Comparison of ENCODE assay signal across 8 mouse cellular contexts in genomic region chr1:65178902-65179432, GRCm38 (mm10). TPM values are rescaled to one million over a fixed set of nuclear protein-coding genes. Genes with fewer than 3 reads are reported as not detected.
DNase-seq lines count a peak whose midpoint lies in the region; ATAC-seq and TF ChIP-seq lines count a peak whose summit lies in the region.

No protein-coding gene starts in this region.

- in situ Hi-C loops in ES-E14 (cut with MboI; ENCODE audit: low sequenced_read_pairs in 2 of 2, unreplicated experiment in 2 of 2) = no loop called here

- peak; percentile 98 for DNase-seq in ES-E14 (ENCODE audit: low read depth, low spot score)
- peak; percentile 95 for DNase-seq in cerebellum, adult 11-12 months
- peak; percentile 99 for DNase-seq in heart, postnatal 4 days
- peak; percentile 95 to 98 for DNase-seq in layer of hippocampus, adult 8-10 months (ENCODE audit: low spot score in 2 of 2)
- peak; percentile 97 for DNase-seq in ovary, adult 18-20 months (ENCODE audit: low spot score)
- peak; percentile 82 for DNase-seq in thymus, postnatal 0 days (ENCODE audit: low spot score)

- H3K27ac ChIP-seq in ES-E14 (ENCODE audit: insufficient read depth, low read depth, low read length, poor library complexity, severe bottlenecking) = peak overlapping the region; percentile 88
- peak overlapping the region; percentile 98 for H3K27ac ChIP-seq in forebrain, embryonic 16.5 days (ENCODE audit: low read length)
- peak overlapping the region; percentile 95 for H3K27ac ChIP-seq in lung, embryonic 15.5 days

- 0% methylated on average over 39 of the region's 39 CpGs for WGBS in forebrain, embryonic 16.5 days
- under 1% methylated on average over 39 of the region's 39 CpGs for WGBS in lung, embryonic 15.5 days

- H3K4me2 ChIP-seq in forebrain, embryonic 16.5 days (ENCODE audit: low read length) = peak overlapping the region; percentile 78
- H3K4me2 ChIP-seq in lung, embryonic 15.5 days = peak overlapping the region; percentile 66

- no peaks in the 10 kb centered on the region for H3K27me3 ChIP-seq in forebrain, embryonic 16.5 days (replicated peaks; ENCODE audit: control insufficient read depth, insufficient read depth, low read length)
- H3K27me3 ChIP-seq in lung, embryonic 15.5 days = no peaks in the 10 kb centered on the region

- H3K9me3 ChIP-seq in ES-E14 (ENCODE audit: control insufficient read depth, insufficient read depth, low read depth, low read length) = no peaks in the 10 kb centered on the region
- H3K9me3 ChIP-seq in forebrain, embryonic 16.5 days (ENCODE audit: control insufficient read depth, low read length) = no peaks in the 10 kb centered on the region
- no peaks in the 10 kb centered on the region for H3K9me3 ChIP-seq in lung, embryonic 15.5 days

- H3K4me1 ChIP-seq in ES-E14 (ENCODE audit: control insufficient read depth in 2 of 2, insufficient read depth in 2 of 2, low read length in 2 of 2, poor library complexity in 1 of 2) = peaks cover 0 to 3% of the 10 kb centered on the region in 2 experiments; a peak in 1 of 4 replicates
- H3K4me1 ChIP-seq in forebrain, embryonic 16.5 days (replicated peaks; ENCODE audit: control insufficient read depth, insufficient read depth, low read length) = peaks cover 24% of the 10 kb centered on the region
- peaks cover 19% of the 10 kb centered on the region for H3K4me1 ChIP-seq in lung, embryonic 15.5 days

- H3K36me3 ChIP-seq in ES-E14 (ENCODE audit: control insufficient read depth, insufficient read depth, low read length, poor library complexity, severe bottlenecking) = peaks cover 3% of the 10 kb centered on the region
- no peaks in the 10 kb centered on the region; the same call in 1 of the 2 replicates for H3K36me3 ChIP-seq in forebrain, embryonic 16.5 days (ENCODE audit: control insufficient read depth, insufficient read depth)
- 0 out of 2 replicates have a peak, but pooled peaks cover 4% of the 10 kb centered on the region for H3K36me3 ChIP-seq in lung, embryonic 15.5 days

- ATAC-seq in forebrain, embryonic 16.5 days = peak; percentile 94
- peak; percentile 95 for ATAC-seq in lung, embryonic 15.5 days (ENCODE audit: borderline replicate concordance, extremely low read depth, low FRiP score, low TSS enrichment)

- H3K9ac ChIP-seq in ES-E14 (ENCODE audit: insufficient read depth, low read depth, low read length, poor library complexity, severe bottlenecking) = peak overlapping the region; percentile 81
- peak overlapping the region; percentile 85 for H3K9ac ChIP-seq in forebrain, embryonic 16.5 days (replicated peaks; ENCODE audit: low read depth, low read length)
- peak overlapping the region; percentile 59 for H3K9ac ChIP-seq in lung, embryonic 15.5 days

- H3K4me3 ChIP-seq in ES-E14 (ENCODE audit: insufficient read depth in 1 of 2, low read depth in 1 of 2, low read length in 2 of 2, poor library complexity in 1 of 2, severe bottlenecking in 1 of 2) = peak overlapping the region; percentile 86 to 96
- peak overlapping the region; percentile 74 for H3K4me3 ChIP-seq in forebrain, embryonic 16.5 days (replicated peaks; ENCODE audit: low read length)
- peak overlapping the region; percentile 72 for H3K4me3 ChIP-seq in lung, embryonic 15.5 days

TF ChIP-seq in ES-E14, 5 proteins besides CTCF, POLR2A, EP300 and RAD21:
- TF ChIP-seq MAFK (IDR thresholded peaks at IDR 0.05; ENCODE audit: insufficient read depth, low read depth, low read length) (no peak), ZC3H11A (IDR thresholded peaks at IDR 0.05; ENCODE audit: borderline replicate concordance, low read depth, low read length) (no peak), CHD2 (IDR thresholded peaks at IDR 0.05; ENCODE audit: low read depth, low read length) (peak; percentile 67), HCFC1 (IDR thresholded peaks at IDR 0.05; ENCODE audit: borderline replicate concordance, insufficient read depth, low read length) (peak; percentile 22; the same call in 1 of the 2 replicates), ZNF384 (IDR thresholded peaks at IDR 0.05; ENCODE audit: low read depth, low read length) (no peak)

RNA-seq across cellular contexts. Expression of gene Idh1, which starts 7.3 kb away (rescaled TPM):
- 25.0 and 51.1 TPM in 2 replicates for total RNA-seq in ES-E14 (2012; rRNA removed)
- polyA plus RNA-seq in forebrain, embryonic 16.5 days (2015; fragmentation: Nextera tagmentation; extraction: Ambion mirVana) = 496 and 516 TPM in 2 replicates
- 10 to 100 TPM; 41.2 to 43.5 TPM for total RNA-seq in heart, postnatal 4 days (2021)
- total RNA-seq in layer of hippocampus, adult 8-10 months (2022) = 10 to 100 TPM; 46.0 to 56.9 (median 53.5) TPM
- polyA plus RNA-seq in lung, embryonic 15.5 days (2015; fragmentation: Nextera tagmentation; extraction: Ambion mirVana) = 115 and 119 TPM in 2 replicates
- polyA plus RNA-seq in thymus, postnatal 0 days (2015; fragmentation: Nextera tagmentation; extraction: Ambion mirVana) = 55.7 and 57.0 TPM in 2 replicates

RNA-seq across cellular contexts. Expression of gene Pikfyve, which starts 7.5 kb away (rescaled TPM):
- total RNA-seq in ES-E14 (2012; rRNA removed) = 29.1 and 30.4 TPM in 2 replicates
- 12.2 and 16.5 TPM in 2 replicates for polyA plus RNA-seq in forebrain, embryonic 16.5 days (2015; fragmentation: Nextera tagmentation; extraction: Ambion mirVana)
- total RNA-seq in heart, postnatal 4 days (2021) = 10 to 100 TPM; 17.2 to 18.1 TPM
- 10 to 100 TPM; 44.0 to 49.6 (median 48.1) TPM for total RNA-seq in layer of hippocampus, adult 8-10 months (2022)
- polyA plus RNA-seq in lung, embryonic 15.5 days (2015; fragmentation: Nextera tagmentation; extraction: Ambion mirVana) = 8.7 and 8.9 TPM in 2 replicates
- 9.1 and 12.9 TPM in 2 replicates for polyA plus RNA-seq in thymus, postnatal 0 days (2015; fragmentation: Nextera tagmentation; extraction: Ambion mirVana)

RNA-seq across cellular contexts. Expression of gene D630023F18Rik, which starts 56.0 kb away (rescaled TPM):
- total RNA-seq in ES-E14 (2012; rRNA removed) = 4.7 and 6.1 TPM in 2 replicates
- polyA plus RNA-seq in forebrain, embryonic 16.5 days (2015; fragmentation: Nextera tagmentation; extraction: Ambion mirVana) = 1.5 and 2.9 TPM in 2 replicates
- not detected for total RNA-seq in heart, postnatal 4 days (2021)
- 10 to 100 TPM; 10.1 to 11.2 (median 10.7) TPM for total RNA-seq in layer of hippocampus, adult 8-10 months (2022)
- 0.20 and 0.27 TPM in 2 replicates for polyA plus RNA-seq in lung, embryonic 15.5 days (2015; fragmentation: Nextera tagmentation; extraction: Ambion mirVana)
- 2.3 TPM in 2 replicates for polyA plus RNA-seq in thymus, postnatal 0 days (2015; fragmentation: Nextera tagmentation; extraction: Ambion mirVana)

RNA-seq across cellular contexts. Expression of gene Gm28845, which starts 59.6 kb away (rescaled TPM):
- total RNA-seq in ES-E14 (2012; rRNA removed) = 0.58 TPM in 1 of 2 replicates, not detected in the other
- polyA plus RNA-seq in forebrain, embryonic 16.5 days (2015; fragmentation: Nextera tagmentation; extraction: Ambion mirVana) = not detected in 2 replicates
- total RNA-seq in heart, postnatal 4 days (2021) = not detected
- total RNA-seq in layer of hippocampus, adult 8-10 months (2022) = not detected
- not detected in 2 replicates for polyA plus RNA-seq in lung, embryonic 15.5 days (2015; fragmentation: Nextera tagmentation; extraction: Ambion mirVana)
- polyA plus RNA-seq in thymus, postnatal 0 days (2015; fragmentation: Nextera tagmentation; extraction: Ambion mirVana) = not detected in 2 replicates

Comparison
In these comparisons a context has a peak if more than half of its experiments do, and no peak if none do; other contexts are left out.
1. Peak in every context shown above with its lines: DNase-seq, ATAC-seq, H3K4me3 ChIP-seq and H3K27ac ChIP-seq.